Mouse (Mus musculus): ENCODE measurements around the gene Trhr2.

Trhr2 gene

DNA sequence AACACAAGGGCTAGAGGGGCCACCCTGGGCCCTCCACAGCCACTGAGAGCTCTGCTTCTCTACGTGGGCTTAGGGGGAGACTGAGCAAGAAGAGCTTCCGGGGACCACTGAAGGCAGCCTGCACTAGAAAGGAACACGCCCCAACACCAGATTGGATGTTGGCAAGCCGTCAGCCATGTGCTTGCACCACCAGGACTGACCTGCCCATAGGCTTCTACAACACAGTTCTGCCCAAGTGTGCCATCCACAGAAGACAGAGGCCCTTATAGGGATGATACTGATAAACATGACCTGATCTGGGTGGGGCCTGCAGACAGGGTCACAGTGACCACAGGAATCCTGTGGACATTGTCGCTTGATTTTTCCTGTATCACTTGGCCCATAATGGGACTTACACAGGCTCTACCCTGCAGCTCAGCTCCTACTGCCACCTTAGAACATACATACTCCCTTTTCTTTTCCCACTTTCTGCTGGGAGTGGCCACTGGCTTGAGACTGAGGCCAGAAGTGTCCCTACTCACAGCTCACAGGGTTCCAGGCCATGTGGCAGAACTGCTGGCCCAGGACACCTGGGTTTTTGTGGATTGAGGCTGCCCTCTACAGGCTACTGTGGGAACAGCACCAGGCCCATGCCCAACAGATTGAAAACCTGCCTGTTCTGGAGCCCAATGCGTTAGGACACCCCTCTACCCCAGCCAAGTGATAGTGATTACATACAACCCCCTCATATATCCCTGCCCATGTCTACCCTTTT, 27.6 kb downstream of the Trhr2 start:
- peak; percentile 78 for DNase-seq (ENCODE audit: low read depth, low spot score)

DNA sequence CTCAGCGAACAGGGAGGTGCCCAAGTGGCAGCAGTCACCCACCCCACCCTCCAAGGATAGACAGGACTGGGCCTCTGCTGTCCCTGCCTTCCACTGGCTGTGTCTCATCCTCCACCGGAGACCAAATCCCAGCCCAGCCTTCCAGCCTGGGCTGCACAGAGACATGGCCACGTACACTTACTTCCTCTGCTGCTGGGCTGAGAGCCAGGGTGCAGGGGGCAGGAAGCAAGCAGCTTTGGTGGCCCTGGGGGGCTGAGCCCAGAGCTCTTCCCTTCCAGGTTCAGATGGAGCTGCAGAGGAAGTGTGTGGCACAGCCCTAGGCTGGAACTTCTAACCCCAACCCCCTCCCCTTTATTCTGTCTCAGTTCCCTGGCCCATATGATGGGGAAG, 29.4 kb downstream of the Trhr2 start:
- no peak for DNase-seq (ENCODE audit: low read depth, low spot score)

DNA sequence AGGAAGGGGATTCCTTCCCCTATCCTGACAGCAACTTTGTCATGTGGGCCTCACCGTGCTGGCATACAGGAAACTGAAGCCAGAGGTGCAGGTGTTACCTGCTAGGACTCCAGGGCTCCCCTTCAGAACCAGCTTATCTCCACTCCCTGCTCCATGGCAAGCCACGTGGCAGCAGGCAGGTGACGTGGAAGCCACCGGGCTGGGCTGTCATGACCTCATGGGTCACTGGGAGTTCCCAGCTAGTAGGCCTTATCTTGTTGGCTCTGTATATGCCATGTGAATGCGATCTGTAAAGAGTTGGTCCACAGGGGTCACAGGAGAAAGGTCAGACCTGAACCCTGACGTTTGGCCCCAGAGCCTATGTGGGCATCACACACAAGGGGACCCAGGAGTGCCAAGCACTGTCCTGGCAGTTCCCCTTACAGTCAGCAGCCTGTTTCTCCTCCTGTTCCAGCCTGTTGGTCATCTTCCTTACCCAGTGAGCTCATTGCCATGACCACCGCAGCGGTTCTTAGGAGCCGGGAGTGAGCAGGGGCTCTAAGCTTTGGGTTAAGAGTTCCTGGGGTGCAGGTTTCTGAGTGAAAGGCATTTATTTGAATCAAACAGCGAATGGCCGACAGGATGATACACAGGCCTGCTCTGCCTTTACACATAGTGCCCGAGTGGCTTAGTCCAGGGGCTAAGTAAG, 30.0 kb downstream of the Trhr2 start:
- DNase-seq (ENCODE audit: low read depth, low spot score) = no peak

DNA sequence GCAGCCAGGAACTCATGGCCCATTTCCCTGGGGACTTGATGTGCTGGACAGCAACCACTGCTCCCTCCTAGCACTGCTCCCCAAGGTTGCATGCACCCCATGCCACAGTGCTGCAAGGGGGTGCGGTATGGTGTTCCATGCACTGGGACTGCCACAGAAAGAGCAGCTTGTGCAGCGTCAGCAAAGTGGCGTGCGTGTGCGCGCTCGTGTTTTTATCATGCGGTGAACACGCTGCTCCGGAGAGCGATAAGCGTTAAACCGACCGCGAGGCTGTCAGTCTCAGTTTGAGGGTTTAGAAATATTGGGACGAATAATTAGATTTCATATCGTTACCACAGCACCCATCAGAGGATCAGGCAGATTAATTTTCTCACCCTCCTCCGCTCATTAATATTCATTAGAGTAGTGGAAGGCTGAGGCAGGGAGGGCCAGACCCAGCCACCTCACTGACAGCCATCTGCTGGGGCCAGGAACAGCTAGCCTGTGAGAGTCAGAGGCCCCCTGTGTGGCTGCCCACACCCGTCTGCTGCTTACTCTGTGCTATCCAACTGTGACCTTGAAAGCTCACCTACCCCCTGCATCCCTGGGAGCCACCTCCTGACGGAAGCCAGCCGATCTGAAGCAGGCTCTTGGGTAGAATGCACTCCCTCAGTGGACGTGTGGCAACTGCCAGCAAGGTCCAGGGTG, 30.9 kb downstream of the Trhr2 start:
- DNase-seq (ENCODE audit: low read depth, low spot score) = no peak

DNA sequence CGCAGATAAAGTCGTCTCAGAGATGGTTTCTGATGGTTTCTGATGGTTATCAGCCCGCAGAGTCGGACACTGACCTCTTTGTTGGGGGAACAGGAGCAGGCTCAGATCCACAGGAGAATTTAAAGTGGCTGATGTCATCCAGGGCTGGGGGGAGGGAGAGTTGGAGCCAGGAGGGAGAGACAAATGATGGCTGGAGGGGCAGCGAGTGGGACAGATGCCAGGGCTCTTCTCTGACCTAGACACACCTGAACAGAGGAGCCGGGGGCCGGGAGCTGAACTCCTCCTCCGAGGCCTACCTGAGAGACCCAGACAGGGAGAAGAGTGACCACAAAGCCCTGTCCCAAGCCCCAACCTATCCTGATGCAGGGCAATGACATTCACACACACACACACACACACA, 31.5 kb downstream of the Trhr2 start:
- no peak for DNase-seq (ENCODE audit: low read depth, low spot score)

DNA sequence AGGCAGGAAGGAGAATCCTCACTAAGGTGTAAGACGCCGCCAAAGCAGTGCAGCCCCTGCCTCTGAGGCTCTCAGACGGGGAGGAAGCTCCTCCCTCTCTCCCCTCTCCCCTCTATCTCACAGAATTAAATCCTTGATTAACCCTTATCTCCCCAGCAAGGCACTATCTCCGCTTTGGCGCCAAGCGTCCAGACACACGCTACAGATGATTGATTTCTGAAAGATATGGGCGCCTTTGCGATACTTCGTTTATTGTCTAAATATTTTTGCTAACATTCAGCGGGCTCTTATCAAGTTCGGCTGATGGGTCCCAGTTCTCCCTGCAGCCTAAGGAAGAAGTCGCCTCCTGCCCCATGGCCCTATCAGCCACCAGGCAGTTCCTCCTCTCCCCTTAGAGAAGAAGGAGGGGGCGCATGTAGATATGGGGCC, 34.4 kb downstream of the Trhr2 start:
- peak; percentile 24 for DNase-seq (ENCODE audit: low read depth, low spot score)

DNA sequence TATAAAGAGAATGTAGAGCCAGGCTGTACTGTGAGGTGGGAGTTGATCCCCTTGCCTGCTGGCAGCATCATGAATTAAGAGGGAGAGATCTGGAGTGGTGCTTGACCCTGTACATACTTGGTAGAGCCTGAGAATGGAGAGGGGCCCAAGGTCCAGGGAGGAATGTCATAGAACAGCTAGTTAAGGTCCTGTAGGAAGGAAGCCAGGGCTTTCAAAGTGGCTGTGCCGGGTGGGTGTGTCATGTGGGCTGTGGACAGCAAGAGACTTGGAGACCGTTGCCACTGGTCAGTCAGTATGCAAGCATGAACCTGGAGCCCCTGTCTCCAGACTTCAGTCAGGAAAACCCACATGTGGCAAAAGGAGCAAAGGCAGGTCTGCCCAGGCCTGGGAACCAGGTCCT, 35.4 kb downstream of the Trhr2 start:
- no peak for DNase-seq (ENCODE audit: low read depth, low spot score)

DNA sequence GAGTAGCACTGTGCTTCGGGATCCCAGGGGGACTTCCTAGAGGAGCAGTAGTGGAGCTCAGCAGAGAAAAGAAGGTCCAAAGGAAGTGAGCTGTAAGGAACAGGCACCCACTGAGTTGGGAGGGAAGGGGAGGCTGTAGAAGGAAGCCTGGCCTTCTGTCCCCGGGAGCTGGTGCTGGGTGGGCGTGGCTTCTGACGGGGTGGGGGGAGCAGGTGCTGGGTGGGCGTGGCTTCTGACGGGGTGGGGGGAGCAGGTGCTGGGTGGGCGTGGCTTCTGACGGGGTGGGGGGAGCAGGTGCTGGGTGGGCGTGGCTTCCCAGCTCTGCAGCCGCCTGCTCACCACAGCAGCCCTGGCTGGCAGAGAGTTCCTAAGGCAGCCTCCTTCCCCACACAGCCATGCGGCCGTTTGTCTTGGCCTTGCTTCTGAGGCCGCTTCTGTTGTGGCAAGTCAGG, 36.6 kb downstream of the Trhr2 start:
- DNase-seq (ENCODE audit: low read depth, low spot score) = peak; percentile 75

DNA sequence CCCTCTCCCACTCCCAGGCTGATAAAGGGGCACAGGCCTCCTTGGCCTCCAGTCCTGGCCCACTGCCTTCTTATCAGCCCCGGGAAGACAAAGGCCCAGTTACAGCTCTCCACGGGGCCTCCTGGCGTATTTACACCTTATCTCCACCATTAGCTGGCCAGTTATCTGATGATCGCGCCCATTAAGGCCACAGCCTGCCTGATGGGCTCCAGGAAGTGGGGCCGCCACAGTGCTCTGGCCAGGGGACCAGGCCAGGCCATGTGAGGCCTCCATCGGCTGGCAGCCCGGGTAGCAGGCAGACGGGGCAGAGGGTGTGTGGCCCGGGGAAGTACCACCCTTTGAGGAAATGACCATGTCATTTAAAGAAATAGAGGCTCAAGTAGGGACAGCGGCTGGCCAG, 37.8 kb downstream of the Trhr2 start:
- DNase-seq (ENCODE audit: low read depth, low spot score) = no peak

DNA sequence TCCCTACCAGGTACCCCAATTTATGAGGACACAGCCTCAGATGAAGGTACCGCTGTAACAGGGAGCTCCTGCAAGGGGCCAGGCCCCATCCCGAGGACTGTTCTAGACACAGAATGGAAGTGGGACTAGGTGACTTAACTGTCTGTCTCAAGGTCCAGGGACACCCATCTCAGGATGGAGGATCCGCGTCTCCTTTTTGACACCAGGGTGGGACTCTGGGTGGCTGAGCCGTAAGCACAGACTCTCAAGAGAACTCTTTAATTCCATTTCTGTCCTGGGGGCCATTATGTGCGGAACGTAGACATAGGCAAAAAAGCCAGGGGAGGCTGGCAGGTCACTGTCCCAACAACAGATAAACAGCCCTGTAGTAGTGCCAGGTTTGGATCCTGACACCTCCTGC, 38.4 kb downstream of the Trhr2 start:
- DNase-seq (ENCODE audit: low read depth, low spot score) = no peak

DNA sequence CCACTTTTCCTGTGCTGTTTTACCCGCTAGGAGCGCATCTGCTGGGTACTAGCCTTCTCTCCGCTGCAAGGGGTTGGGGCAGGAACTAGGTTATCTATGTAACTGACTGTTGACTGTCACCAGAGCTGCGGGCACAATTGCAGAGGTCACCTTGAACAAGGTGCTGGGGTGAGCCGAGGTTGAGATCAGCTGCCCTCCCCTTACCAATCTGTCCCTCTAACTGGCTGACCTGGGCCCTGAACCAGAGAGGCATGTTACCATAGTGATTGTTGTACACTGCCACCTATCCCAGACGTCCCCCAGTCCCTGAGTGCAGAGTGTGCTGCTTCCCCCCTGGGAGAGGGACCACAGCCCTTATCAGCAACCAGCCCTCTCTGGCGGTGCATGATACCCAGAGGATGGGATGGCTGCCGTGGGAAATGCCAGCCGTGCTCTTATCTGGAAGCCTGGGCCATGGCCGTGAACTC, 39.1 kb downstream of the Trhr2 start:
- DNase-seq (ENCODE audit: low read depth, low spot score) = no peak

DNA sequence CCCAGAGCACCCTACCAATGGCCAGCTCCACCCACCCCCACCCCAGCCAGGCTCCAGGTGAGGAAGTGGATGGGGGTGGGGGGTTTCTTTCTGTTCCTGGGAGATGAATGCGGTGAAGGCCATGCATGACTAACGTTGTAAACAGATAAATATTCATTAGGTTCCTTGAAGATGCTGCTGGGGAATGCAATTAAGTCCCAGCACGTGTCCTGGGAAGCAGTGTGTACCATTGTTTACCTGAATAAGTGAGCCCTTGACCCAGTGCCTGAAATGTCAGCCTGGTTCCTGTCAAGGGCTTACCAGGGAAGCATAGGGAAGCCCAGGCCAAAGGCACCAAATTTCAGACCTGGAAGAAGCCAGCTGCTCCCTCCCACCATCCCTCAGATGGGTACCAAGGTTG, 40.0 kb downstream of the Trhr2 start:
- DNase-seq (ENCODE audit: low read depth, low spot score) = peak; percentile 69

DNA sequence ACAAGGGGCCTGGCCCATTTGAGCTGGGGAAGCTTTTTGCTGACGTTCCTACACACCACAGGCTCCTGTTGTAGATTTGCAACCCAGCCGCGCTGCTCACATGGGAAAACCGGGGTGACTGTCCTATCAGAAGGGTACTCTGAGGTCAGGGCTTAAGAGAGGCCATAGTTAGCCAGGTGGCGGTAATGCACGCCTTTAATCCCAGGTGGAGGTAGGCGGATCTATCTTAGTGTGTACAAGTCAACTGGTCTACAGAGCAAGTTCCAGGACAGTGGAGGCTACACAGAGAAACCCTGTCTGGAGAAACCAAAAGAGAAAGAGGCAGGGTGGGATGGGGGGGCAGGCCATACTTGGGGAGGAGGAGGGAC, 40.9 kb downstream of the Trhr2 start:
- peak; percentile 15 for DNase-seq (ENCODE audit: low read depth, low spot score)

DNA sequence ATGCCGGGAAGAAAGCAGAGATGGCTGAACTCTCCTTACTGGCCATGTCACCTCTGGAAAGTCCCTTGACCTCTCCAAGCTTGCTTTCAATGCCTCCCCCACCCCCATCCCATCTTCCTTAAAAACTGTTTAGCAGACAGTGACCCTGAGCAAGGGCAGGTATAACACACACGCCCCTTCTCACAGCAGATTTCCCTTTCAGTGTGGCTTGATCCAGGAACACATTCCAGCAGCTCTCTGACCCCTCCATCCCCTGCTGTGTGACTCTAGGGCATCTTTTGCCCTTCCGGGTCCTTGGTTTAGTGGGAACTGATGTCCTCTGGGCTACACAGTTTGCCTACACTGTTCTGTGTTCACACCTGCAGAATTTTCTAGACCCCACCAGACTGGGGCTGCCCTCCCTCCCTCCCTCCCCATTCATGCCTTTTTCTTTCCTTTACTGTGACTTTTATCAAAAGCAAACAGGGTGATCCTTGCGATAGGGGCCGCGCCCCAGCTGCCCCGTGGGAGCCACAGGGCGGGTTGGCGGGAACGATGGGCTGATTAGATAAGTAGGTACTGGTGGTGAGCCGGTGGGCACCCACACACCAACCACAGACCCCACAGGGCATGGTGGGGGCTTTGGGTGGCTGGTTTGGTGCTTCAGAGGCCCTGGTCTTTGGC, 41.4 kb downstream of the Trhr2 start:
- DNase-seq (ENCODE audit: low read depth, low spot score) = peak; percentile 83

DNA sequence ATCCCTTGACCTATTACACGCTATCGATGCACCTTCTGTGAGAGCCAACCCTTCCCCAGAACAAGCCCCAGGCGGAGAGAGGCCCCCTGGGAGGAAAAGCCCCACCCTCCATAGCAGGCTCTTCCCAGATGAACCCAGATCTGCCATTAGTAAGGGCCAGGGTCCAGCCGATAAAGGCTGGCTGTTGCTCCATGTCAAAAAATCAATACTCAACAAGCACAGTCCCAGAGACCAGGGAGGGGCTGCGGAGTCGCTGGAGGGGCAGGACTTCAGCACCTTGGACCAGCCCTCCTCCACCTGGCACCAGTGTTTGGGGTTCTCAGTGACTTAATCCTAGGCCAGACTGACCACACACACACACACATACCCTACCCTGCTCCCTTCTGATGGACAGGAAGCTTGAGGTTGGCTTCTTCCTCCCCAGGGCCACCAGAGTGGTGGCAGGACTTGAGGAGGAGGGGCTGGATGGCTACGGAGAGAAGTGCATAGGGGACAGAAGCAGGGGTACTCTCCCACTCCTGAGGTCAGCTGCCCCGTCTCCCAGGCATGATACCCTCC, 42.5 kb downstream of the Trhr2 start:
- no peak for DNase-seq (ENCODE audit: low read depth, low spot score)

DNA sequence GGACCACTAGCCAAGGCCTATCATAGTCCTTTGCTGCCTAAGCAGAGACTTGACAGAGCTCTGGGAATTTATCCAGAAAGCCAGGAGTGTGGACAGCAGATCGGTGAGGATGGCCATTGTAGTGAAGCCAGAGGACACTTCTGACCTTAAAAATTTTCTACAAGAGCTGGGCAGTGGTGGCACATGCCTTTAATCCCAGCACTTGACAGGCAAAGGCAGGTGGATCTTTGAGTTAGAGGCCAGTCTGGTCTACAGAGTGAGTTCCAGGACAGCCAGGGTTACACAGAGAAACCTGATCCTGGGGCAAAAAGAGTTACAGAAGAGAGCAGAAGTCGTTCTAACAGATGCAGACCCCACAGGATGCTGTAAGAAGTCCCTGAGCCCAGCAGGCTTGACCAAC, 44.1 kb downstream of the Trhr2 start:
- DNase-seq (ENCODE audit: low read depth, low spot score) = no peak

DNA sequence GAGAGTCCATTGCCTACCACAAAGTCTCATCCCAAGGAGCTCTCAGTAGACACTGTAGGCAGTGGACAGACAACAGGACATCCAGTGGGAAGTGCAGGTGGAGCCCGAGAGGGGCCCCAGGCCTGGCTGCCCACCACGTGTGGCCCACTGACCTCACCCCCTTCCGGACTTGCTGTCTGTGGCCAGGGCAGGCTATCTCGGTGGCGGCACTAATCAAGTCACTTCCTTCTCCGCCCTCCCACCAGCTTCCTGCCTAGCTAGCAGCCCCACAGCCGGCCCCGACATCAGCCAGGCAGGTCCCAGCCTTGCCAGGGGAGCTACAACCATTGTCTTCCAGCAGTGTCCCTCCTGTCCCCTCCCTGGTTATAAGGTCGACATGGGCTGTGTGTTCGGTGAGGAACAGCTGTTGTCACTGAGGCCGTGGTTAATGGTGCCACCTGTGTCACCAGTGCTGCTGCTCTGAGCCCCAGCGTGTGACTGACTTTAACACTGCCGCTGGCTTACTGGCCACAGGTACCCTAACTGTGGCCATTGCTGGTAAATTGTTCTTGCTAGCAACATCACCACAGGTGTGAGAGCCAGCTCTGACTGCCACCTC, 45.5 kb downstream of the Trhr2 start:
- no peak for DNase-seq (ENCODE audit: low read depth, low spot score)

DNA sequence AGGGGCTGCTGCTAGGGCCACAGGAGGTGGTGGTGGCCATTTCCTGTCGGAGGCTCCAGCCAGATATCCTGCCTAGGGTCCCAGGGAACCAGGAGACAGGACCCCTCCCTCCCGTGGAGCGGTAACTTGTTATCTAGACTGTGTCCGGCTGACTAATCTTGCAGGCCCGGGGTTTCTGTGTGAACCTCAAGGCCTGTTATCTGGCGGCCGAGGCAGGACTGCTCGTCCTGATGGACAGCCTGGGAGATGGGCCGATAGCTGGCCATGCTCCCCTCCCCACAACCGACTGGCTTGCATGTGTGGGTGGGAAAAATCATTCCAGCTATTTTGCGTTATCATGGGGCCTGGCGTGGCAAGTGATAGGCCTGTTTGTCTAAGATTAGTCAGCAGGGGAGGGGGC, 47.2 kb downstream of the Trhr2 start:
- no peak for DNase-seq (ENCODE audit: low read depth, low spot score)

DNA sequence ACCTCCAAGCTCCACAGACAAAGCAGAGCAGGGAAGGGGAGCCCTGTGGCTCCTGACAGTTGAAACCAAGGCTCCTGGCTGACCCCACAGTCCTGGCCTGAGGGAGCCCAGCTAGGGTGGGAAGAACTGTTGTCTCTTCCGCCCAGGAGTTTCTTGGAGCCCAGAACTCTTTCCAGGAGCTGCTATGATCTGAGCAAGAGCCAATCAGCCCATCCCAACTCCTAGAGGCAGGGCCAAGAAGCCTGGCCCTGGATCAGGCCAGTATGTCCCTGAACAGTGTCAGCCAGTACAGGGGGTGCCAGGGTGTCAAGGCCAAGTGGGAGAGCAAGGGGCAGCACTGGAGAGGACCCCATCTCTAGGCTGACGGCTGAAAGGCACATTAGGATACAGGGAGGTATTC, 48.0 kb downstream of the Trhr2 start:
- no peak for DNase-seq (ENCODE audit: low read depth, low spot score)

DNA sequence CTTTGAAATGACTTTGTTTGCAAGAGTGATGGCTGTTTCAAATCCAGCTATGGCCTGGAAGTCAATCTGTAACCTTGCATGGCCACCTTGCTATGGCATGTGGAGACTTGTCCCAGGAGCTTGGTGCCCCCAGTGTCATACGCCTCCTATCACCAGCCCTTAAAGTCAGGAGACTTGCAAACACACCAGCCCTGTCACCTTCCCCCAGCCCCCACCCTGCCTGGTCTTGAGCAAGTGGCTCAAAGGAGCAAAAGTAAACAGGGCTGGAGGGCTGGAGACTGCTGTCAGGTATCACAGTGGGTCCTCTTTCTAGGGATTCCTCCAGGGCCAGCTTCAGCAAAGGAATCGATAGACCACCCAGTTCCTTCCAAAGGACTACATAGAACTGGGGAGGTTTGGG, 49.4 kb downstream of the Trhr2 start:
- no peak for DNase-seq (ENCODE audit: low read depth, low spot score)

DNA sequence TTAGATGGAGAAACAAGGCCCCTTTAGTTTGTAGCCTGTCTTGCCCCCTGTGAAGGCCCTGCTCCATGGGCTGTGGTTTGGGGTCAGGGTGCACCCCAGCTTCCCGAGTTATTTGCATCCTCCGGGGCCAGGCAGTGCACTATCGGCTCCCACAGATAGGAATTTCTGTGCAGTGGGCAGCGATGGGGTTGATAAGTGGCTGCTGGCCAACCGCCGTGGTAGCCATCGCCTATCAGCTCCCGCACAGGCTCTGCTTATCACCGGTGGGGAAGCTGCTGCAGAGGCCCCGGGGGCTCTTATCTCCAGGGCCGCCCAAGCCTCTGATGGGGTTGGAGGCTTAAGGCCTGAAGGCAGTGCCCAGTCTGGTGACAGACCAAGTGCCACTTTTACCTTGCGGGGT, 51.3 kb downstream of the Trhr2 start:
- no peak for DNase-seq (ENCODE audit: low read depth, low spot score)
